Mouse (Mus musculus) ES-CJ7 (cell line): ENCODE data around the gene Chp1.
"Not testable (repeated sequence)": the region's sequence is repeated elsewhere in the genome, so short reads cannot be mapped to it uniquely, and the experiment has no call there.

Experiments used
- DNase-seq: peaks from one replicate; pipeline ENCODE4 v3.0.0; 2011; ENCODE audit warnings: low read depth, low spot score

Gene Chp1

DNA sequence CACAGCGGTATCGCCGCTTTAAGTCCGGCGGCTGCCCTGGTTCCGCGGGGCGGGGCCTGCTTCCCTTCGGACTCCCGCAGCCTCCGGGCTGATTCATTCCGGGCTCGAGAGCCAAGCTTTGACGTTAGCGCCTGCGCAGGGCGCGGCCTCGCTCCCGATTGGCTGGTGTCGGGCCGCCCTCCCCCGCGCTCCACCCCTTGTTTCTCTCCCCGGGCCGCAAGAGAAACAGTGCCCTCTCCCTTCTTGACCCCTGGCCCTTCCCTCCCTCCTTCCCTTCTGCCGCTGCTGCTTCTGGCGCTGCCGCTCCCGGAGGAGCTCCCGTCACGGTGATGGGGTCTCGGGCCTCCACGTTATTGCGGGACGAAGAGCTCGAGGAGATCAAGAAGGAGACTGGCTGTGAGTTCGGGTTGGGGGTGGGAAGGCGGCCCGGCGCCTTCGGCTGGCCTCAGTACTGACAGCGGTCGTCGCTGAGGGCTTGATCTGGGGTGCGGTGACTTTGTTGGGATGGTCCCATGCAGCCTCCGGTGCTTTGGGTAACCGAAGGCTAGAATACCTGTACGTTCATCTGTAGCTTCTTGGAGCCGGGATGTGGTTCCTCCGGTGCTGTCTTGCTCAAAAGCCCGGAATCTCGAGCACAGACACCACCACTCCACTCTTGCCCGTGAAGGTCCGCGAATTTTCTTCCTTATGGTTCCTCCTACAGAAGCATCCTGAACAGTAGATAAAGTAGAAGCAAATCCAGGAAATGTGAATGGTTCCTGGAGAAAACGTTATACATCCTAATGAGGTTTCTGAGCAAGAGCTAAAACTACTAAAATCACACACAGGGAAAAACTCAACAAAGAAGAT lies at the start of gene Chp1, which contains the start of gene Exd1:
Chp1 (plus strand) TSS at position 176 of the 849 bp plus-strand sequence.
Exd1 (minus strand) TSS at position 106 of the 849 bp plus-strand sequence.
- peak; percentile 97 for DNase-seq

DNA sequence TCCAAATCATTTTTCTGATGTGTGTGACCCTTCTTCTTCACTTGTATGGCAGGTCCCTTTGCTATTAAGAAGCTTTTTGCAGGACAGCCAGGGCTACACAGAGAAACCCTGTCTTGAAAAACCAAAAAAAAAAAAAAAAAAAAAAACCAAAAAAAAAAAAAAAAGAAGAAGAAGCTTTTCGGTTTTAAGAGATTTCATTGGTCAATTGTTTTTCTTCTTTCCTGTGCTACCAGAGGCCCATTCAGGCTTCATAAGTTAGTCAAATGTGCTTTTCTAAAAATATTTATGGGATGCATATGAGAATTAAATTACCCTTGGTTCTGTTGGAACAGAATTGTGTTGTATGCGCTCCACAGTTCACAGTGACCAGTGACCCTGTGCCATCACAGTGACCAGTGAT lies 48.6 kb upstream of the Chp1 start:
- no peak for DNase-seq

DNA sequence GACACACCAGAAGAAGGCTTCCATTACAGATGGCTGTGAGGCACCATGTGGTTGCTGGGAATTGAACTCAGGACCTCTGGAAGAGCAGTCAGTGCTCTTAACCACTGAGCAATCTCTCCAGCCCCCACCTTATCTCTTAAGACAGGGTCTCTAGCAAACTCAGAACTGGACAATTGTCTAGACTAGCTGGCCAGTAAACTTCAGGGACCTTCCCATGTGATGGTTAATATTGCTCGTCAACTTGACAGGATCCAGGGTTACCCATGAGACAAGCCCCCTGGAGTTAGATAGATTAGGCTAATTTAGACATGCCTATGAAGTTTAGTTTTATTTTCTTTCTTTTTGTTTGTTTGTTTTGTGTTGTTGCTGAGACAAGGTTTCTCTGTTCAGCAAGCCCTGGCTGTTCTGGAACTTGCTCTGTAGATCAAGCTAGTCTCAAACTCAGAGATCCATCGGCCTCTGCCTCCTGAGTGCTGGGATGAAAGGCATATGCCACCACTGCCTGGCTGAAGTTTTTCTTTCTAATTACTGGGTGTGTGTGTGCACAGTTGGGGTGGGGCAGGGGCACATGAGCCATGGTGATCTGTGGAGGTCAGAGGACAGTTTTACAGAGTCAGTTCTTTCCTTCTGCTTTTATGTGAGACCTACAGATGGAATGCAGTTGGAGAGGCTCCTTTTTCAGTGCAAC lies 46.4 kb upstream of the Chp1 start:
- no peak for DNase-seq

DNA sequence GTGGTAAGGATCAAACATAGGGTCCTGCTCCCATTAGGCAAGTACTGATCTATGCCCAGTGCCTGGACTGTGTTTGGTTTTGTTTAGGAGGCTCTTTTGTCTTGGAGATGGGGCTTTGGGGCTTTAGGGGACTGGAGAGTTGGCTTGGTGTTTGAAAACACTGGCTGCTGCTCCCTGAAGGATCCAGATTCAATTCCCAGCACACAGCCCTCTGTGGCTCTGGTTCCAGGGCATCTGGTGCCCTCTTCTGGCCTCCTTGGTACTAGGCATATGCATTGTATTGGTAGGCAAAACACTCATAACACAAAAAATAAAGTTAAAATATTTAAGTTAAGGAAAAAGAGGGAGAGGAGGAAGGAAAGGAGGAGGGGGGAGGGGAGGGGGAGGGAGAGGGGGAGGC lies 40.4 kb upstream of the Chp1 start:
- peak; percentile 75 for DNase-seq

DNA sequence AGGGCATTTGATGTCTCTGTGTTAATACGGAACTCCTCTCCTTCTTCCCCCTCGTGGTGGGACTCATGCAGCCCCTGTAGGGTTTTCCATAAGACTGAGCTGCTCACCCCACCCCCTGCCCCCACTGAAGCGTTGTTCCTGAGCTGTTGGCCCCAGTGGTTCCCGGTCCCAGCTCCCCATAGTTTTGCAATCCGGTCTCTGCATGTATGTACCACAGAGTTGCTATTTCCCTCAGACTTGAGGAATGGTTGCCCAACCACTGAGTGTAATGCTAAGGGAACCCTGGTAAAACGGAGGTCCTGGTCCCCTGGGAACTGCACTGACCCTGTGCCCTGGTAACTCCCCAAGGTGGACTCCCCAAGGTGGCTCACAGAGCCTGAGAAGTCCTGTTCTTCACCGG lies 39.0 kb upstream of the Chp1 start:
- not testable (repeated sequence) for DNase-seq

DNA sequence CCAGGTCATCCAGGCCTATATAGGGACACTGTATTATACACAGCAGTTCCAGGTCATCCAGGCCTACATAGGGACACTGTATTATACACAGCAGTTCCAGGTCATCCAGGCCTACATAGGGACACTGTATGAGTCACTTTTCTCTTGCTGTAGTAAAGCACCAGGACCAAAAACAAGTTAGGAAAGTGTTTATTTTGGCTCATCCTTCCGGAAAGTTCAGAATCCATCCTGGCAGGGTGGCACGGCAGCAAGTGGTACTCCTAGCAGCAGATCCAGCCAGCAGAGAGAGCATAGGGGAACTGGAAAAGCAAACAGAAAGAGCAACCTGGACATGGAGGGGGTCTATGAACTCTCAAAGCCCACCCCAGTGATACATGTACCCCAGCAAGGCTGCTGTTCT lies 36.6 kb upstream of the Chp1 start:
- no peak for DNase-seq

DNA sequence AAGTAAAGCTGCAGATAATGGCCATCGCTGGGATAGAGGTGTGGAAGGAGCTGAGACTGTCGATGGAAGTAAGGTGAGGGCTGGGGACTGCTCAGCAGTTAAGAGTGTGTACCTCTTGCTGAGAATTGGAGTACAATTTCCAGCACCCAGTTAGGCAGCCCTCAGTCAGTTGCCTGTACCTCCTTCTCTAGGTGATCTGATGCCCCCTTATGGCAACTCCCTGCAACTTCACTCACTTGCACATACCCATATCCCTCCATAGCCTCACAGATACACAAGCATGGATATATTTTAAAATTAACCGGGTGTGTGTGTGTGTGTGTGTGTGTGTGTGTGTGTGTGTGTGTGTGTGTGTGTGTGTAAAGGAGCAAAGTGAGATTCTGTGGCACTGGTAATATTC lies 35.2 kb upstream of the Chp1 start:
- peak; percentile 73 for DNase-seq

DNA sequence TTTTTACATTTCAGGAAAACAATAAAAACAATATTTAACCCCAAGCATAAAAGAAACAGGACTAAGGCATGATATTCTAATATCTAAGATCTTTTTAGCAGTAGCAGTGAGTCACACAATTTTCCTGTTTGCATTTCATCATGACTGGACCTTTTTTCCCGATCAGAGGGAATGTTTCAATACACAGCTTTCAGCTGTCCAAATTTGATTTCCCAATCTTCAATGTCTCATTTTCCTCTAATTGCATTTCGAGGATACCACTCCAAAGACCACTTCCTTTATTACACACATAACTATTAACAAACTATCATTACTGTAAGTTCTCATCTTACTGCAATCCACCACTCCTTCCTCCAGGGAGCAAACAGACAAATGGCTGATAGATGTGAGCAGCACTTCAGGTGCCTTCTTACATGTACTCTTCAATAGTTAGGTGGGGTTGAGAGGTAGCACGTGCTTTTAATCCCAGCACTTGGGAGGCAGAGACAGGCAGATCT lies 33.4 kb upstream of the Chp1 start:
- DNase-seq = no peak

DNA sequence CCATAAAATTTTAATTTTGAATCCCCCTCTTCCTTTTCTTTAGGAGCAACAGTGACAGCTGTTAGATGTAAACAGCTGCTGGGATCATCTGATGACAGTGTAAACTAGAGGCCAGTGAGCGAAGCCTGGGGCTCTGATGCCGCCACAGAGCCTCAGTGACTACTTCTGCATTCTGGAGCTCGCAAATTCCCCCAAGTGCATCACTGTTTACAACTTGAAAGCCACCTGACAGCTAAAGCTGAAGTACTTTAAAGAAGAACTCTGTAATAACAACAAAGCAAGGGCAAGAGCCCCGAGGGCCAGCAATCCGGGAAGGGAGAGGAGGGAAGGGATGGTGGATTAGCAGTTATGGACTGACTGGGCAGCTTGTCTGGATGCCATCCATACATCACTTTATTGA lies 30.7 kb upstream of the Chp1 start:
- no peak for DNase-seq

DNA sequence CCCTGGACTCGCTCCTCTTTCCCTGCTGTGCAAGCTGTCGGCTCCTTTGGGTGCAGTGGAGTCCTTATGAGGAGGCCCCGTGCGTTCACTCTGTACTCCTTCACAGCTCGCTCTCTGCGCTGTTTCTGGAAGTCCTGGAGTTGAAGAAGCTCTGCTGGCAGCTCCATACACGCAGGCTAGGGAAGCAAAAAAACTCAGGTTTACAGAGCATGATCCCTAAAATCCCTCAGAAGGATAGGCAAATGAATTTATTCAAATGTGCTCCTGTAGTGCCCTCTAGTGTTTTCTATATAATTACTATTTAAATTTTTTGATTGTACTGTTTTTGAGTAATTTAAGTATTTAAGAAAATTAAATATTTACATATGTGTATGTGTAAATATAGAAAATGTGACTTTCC lies 26.9 kb upstream of the Chp1 start:
- DNase-seq = no peak

DNA sequence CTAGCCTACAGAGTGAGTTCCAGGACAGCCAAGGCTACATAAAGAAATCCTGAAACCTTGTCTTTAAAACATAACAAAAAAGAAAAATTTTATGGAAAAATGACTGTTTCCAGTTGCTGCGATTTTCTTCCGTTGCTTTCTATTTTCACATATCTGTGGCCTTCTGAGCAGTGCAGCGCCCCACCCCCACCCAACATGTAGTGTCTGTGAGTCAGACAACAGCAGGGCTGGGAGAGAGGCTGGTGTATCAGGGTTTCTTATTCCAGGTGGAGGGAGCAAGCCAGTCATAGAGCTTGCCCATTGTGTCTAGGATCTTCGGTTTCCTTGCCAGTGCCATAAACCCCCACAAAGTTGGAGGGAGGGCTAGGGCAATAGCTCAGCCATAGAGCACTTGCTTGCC lies 23.7 kb upstream of the Chp1 start:
- DNase-seq = no peak

DNA sequence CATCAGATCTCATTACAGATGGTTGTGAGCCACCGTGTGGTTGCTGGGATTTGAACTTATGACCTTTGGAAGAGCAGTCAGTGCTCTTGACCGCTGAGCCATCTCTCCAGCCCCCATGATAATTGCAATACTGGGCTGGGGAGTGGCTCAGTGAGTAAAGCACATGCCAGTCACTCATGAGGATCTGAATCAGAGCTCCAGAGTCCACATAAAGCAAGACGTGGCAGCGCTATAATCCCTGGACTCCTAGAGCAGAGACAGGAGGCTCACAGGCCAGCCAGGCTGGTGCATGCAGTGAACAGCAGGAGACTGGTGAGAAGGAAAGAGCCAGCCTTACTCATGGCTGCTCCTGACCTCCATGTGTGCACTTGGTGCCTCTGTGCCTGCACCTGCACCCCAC lies 22.1 kb upstream of the Chp1 start:
- no peak for DNase-seq

DNA sequence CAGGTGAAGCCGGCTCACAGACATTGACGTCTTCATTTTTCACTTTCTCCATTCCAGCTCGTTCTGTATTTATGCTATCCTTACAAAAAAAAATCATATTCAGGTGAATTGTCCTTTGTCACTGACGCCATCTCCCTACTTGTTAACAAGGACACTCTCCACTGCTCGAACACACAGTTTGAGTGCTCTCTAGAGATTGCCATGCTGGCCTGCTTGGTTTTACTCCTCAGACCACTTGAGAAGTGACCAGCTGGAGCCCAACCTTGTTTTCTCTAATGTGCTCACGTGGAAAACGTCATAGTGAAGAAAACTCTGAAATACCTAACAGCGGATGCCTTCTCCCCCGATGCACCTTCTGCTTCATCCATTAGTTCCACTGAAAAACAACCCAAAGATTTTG lies 8.7 kb upstream of the Chp1 start:
- no peak for DNase-seq

DNA sequence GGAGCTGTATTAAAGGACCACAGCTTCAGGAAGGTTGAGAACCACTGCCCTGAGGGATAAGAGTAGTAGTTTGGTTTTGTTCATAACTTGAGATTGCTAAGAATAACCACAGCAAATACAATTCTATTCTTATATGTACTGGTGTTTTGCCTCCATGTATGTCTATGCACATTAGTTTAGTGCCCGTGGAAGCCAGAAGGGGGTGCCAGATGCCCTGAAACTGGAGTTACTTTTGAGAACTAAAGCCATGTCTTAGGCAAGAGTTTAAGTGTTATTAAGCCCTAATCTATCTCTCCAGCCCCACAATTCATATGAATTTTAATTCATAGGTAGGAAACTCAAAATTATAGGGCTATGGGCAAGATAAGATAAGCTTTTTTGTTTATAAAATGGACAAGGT lies 5.4 kb upstream of the Chp1 start:
- DNase-seq = peak; percentile 38

DNA sequence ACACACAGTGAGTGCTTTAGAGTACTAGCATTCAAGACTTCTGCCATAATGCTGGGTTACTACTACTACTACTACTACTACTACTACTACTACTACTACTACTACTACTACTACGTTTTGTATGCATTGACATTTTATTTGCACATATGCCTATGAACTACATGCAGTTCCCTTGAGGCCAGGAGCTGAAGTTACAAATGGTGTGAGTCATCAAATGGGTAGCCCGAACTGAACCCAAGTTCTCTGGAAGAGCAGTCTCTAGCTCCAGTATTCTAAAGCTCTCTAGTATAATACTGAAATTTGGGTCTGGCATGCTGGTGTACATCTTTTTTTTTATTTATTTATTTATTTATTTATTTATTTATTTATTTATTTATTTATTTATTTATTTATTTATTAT lies 3.8 kb upstream of the Chp1 start:
- DNase-seq = no peak

DNA sequence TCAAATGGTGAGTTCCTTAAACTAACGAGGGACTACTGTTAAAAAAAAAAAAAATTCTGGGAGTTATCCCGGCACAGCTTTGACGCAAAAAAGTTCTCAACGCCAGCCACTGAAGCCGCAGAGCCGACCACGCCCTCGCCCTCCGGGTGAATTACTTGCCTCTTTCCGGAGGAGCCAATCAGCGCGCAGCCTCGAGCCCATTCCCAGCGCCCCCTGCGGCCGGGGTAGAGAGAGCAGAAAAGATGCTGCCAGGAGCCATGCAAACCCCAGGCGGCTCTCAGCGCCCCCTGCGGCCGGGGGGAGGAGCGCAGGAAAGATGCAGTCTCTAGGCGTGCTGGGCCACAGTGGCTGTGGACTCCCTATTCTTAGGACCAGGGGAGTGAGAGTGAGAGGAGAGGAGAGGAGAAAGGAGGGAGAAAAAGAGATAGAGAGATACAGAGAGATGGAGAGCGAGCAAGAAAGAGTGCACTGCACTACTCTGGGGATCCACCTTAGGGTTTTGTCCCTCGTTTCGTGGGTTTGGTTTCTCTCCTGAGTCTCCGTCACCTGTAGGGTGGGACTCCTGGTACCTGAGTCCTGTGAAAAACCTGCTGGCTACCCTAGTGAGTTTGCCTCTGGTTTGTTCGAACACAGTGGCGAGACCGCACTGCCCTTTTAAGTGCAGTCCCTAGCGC lies 512 bp upstream of the Chp1 start:
- peak; percentile 97 for DNase-seq

DNA sequence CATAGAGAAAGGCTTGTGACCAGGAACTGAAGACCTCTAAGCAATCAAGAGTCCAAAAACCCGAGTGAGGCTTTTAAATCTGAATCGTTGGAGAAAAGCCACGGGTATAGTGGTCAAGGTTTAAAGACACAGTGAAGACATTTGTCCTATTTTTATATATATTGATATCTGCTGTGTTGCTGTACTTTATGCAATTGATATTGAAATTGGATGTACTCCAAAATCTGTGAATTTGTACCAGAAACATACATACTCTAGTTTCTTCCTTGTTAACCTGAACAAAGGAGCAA lies 819 bp downstream of the Chp1 start:
- DNase-seq = no peak

DNA sequence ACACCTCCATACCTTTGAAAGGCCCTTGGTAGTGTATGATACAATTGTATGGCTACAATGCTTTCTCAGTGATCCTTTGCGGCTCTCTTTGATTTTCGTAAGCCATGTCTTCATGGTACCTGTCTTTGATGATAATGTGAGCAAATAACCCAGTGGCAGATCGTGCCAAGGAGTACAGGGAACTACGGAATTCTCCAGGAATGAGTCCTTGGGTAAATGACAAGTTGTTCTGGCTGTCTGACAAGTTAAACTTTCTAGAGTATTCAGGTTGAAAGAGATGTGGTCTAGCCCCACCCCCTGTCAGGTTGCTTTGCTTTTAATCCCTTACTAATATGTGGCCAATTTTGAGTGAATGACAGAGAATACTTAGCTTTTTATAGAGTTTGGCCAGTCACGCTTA lies 1.2 kb downstream of the Chp1 start:
- DNase-seq = no peak

DNA sequence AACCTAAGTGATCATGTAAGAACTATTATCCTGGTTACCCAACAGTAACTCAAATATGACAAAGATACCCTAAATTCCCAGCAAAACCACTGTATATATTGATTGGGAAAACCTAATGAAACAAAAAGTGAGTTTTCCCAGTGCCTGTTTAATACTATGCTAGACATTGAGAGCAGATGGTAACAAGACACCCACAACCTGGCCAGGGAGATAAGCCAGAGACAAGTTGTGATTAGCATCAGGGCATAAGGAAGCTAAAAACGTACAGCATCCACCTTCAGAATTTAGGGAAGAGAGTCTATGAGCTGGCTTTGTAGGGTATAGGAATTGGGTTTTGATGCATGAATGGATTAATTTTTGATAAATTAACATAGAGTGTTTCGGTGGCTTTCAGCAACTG lies 2.2 kb downstream of the Chp1 start:
- no peak for DNase-seq

DNA sequence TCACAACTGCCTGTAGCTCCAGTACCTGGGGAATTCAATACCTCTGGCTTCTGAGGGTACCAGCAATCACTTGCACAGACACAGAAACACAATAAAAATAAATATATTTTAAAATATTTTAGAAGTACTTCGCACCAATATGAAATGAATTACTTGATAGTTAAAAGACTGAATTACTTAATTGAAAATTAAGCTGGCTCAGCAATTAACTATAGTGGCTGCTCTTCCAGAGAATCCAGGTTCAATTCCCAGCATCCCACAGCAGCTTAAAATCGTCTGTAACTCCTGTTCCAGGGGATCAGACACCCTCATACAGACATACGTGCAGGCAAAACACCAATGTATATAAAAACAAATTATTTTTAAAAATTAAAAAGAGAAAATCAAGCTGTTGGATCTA lies 10.5 kb downstream of the Chp1 start:
- DNase-seq = no peak

DNA sequence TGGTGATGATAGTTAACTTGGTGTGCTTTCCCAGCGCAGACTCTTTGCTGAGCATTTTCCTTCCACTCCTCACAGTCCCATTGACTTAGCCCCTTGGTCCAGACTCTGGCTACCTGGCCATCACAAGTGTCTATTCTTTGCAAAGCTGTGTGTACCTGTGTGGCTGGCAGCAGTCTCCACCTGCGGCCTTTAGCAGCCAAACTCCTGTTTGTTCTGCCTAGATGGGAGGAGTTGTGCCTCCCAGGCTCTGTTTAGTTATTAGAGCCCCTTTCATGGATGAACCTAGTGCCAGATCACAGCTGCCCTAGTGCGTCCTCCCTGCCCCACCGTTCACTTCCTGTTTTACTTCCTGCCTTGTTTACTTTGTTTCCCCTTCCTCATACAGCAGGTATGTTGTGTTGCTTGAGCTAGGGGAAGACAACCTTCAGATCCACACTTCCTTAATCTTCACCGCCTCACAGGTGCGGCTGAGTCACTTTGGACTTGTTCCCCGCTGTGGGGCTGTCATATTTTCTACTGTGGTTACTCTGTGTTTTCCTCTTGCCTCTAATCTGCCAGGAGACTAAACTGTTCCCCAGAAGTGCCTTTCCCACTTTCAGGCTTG lies 11.3 kb downstream of the Chp1 start:
- no peak for DNase-seq

DNA sequence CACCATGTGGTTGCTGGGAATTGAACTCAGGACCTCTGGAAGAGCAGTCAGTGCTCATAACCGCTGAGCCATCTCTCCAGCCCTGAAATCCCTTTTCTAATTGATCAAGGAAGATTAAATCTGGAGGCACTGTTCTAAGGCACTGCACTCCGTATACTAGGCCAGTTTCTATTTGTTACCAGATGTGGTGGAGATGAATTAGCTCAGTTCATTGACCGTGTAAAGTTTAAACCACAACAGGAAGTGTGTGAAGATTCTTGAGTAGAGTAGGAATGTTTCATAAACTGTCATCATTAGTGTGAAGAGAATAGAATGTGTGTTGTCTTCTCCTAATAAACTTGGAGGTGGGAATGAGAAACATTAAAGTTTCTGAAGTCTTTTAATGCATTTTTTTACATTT lies 14.3 kb downstream of the Chp1 start:
- no peak for DNase-seq
